Mouse (Mus musculus) B cell, adult 2 months (primary cell): ENCODE results near the gene Cntn6.

Experiments
- DNase-seq, 2 experiments: peaks; one replicate each; pipeline ENCODE4 v3.0.0; 2022

Cntn6 gene

GRCm38 (mm10) chr6:104761226-104761625, 268.6 kb downstream of the Cntn6 start:
- no peak for DNase-seq

- no peak for DNase-seq
Measured at GRCm38 (mm10) chr6:104783891-104784290, 291.3 kb downstream of the Cntn6 start.

- DNase-seq: no peak
Measured at GRCm38 (mm10) chr6:104787502-104787901, 294.9 kb downstream of the Cntn6 start.

- DNase-seq: no peak
Measured at GRCm38 (mm10) chr6:104808526-104808925, 315.9 kb downstream of the Cntn6 start.

- no peak for DNase-seq
Measured at GRCm38 (mm10) chr6:104815610-104816009, 323.0 kb downstream of the Cntn6 start.

- no peak for DNase-seq
Measured at GRCm38 (mm10) chr6:104879711-104880110, 387.1 kb downstream of the Cntn6 start.

GRCm38 (mm10) chr6:104884021-104884420, 391.4 kb downstream of the Cntn6 start:
- no peak for DNase-seq

- no peak for DNase-seq
Measured at GRCm38 (mm10) chr6:104885829-104886228, 393.2 kb downstream of the Cntn6 start.

GRCm38 (mm10) chr6:104891071-104891470, 398.5 kb downstream of the Cntn6 start:
- DNase-seq: no peak
